Mouse (Mus musculus) forebrain, embryonic 15.5 days (tissue): ENCODE measurements at regions not wholly inside any gene's neighbourhood (a gene's known extent, or its start where the extent isn't known, plus 50 kb on each side); places are given as distances from the start of the nearest gene placed in this dataset.
A peak's percentile ranks its signal among the peaks of the same experiment; 100 is the strongest.

ENCODE experiments used
- ATAC-seq: fragments of 200-750 bp; cut with Nextera tagmentation; replicated peaks from 2 replicates; pipeline ENCODE4 v1.8.0; 2017; ENCODE audit warnings: mild to moderate bottlenecking, moderate TSS enrichment, moderate library complexity
- H3K27ac ChIP-seq: fragments of 300-500 bp; sonication (generic); replicated peaks from 2 replicates; pipeline ENCODE4 v1.5.1; 2015; ENCODE audit warnings: mild to moderate bottlenecking, inconsistent platforms
- H3K27me3 ChIP-seq: fragments of 300-500 bp; sonication (generic); 2 replicates; pipeline ENCODE4 v1.6.1; 2015; ENCODE audit warnings: inconsistent platforms
- H3K36me3 ChIP-seq: fragments of 300-500 bp; sonication (generic); 2 replicates; pipeline ENCODE4 v1.6.1; 2015; ENCODE audit warnings: mild to moderate bottlenecking, inconsistent platforms
- H3K4me1 ChIP-seq: fragments of 300-500 bp; sonication (generic); 2 replicates; pipeline ENCODE4 v1.6.1; 2015; ENCODE audit warnings: inconsistent platforms
- H3K4me2 ChIP-seq: fragments of 300-500 bp; sonication (generic); replicated peaks from 2 replicates; pipeline ENCODE4 v1.6.1; 2015; ENCODE audit warnings: mild to moderate bottlenecking, inconsistent platforms
- H3K4me3 ChIP-seq: fragments of 300-500 bp; sonication (generic); 2 replicates; pipeline ENCODE4 v1.5.1; 2015; ENCODE audit warnings: mild to moderate bottlenecking, inconsistent platforms
- H3K9ac ChIP-seq: fragments of 300-500 bp; sonication (generic); replicated peaks from 2 replicates; pipeline ENCODE4 v1.6.1; 2015; ENCODE audit warnings: mild to moderate bottlenecking, inconsistent platforms
- H3K9me3 ChIP-seq: fragments of 300-500 bp; sonication (generic); 2 replicates; pipeline ENCODE4 v1.6.1; 2016; ENCODE audit warnings: inconsistent platforms
- WGBS: fragments of 180-500 bp; shearing (Covaris S2); methylation state at CpG from one replicate; pipeline ENCODE4 v1.1.7; 2015; ENCODE audit warnings: mixed read lengths; 5-methylcytosine and 5-hydroxymethylcytosine counted together

DNA sequence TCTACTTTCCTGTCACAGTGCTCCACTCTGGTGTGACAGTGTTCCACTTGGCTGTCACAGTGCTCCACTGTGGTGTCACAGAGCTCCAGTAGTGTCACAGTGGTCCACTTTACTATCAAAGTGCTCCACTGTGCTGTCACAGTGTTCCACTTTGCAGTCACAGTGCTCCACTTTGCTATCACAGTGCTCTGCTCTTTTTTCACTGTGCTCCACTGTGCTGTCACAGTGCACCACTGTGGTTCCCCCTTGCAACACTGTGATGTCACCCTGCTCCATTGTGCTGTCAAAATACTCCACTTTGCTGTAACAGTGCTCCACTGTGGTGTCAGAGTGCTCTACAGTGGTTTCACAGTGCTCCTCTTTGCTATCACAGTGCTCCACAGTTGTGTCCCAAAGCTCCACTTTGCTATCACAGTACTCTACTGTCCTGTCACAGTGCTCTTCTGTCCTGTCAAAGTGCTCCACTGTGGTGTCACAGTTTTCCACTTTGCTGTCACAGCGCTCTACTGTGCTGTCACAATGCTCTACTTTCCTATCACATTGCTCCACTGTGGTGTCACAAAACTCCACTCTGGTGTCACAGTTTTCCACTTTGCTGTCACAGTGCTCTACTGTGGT, 77.8 kb upstream of the Trpm1 start:
- no peak for ATAC-seq
- Histone ChIP-seq H3K36me3 (no peaks in the 10 kb centered on the region), H3K9me3 (no peaks in the 10 kb centered on the region), H3K27me3 (no peaks in the 10 kb centered on the region), H3K27ac (no peak overlapping the region), H3K9ac (no peak overlapping the region), H3K4me3 (no peak overlapping the region), H3K4me1 (no peaks in the 10 kb centered on the region), H3K4me2 (no peak overlapping the region)
- 97% methylated on average over 1 of the region's 1 CpGs for WGBS

GRCm38 (mm10) chr7:64074661-64075234, 78.9 kb upstream of the Trpm1 start:
- no peaks in the 10 kb centered on the region for H3K27me3 ChIP-seq
- H3K9ac ChIP-seq, result no peak overlapping the region
- H3K36me3 ChIP-seq, result no peaks in the 10 kb centered on the region
- no peaks in the 10 kb centered on the region for H3K9me3 ChIP-seq
- H3K4me1 ChIP-seq, result no peaks in the 10 kb centered on the region
- H3K4me2 ChIP-seq, result no peak overlapping the region
- no peak overlapping the region for H3K27ac ChIP-seq
- no peak for ATAC-seq
- H3K4me3 ChIP-seq, result no peak overlapping the region
- 90% methylated on average over 4 of the region's 4 CpGs for WGBS

DNA sequence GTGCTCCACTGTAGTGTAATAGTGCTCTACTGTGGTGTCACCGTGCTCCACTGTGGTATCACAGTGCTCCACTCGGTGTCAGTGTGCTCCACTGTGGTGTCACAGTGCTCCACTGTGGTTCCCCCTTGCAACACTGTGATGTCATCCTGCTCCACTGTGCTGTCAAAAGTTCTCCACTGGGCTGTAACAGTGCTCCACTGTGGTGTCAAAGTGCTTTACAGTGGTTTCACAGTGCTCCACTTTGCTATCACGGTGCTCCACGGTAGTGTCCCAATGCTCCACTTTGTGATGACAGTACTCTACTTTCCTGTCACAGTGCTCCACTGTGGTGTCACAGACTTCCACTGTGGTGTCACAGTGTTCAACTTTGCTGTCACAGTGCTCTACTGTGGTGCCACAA, 79.4 kb upstream of the Trpm1 start:
- no peaks in the 10 kb centered on the region for H3K9me3 ChIP-seq
- H3K4me3 ChIP-seq, result no peak overlapping the region
- no peaks in the 10 kb centered on the region for H3K27me3 ChIP-seq
- H3K27ac ChIP-seq, result no peak overlapping the region
- no peak overlapping the region for H3K4me2 ChIP-seq
- 89% methylated on average over 4 of the region's 4 CpGs for WGBS
- no peak for ATAC-seq
- no peaks in the 10 kb centered on the region for H3K36me3 ChIP-seq
- no peak overlapping the region for H3K9ac ChIP-seq
- H3K4me1 ChIP-seq, result no peaks in the 10 kb centered on the region

DNA sequence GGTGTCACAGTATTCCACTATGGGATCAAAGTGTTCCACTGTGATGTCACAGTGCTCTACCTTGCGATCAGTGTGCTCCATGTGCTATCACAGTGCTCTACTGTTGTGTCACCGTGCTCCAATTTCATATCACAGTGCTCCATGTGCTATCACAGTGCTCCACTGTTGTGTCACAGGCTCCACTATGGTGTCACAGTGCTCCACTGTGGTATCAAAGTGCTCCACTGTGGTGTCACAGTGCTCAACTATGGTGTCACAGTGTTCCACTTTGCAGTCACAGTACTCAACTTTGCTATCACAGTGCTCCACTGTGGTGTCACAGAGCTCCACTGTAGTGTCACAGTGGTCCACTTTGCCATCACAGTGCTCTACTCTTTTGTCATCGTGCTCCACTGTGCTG, 79.9 kb upstream of the Trpm1 start:
- no peaks in the 10 kb centered on the region for H3K9me3 ChIP-seq
- H3K4me2 ChIP-seq, result no peak overlapping the region
- 91% methylated on average over 3 of the region's 3 CpGs for WGBS
- no peak for ATAC-seq
- no peak overlapping the region for H3K4me3 ChIP-seq
- no peak overlapping the region for H3K9ac ChIP-seq
- H3K27ac ChIP-seq, result no peak overlapping the region
- H3K36me3 ChIP-seq, result no peaks in the 10 kb centered on the region
- H3K27me3 ChIP-seq, result no peaks in the 10 kb centered on the region
- H3K4me1 ChIP-seq, result no peaks in the 10 kb centered on the region

GRCm38 (mm10) chr7:64070930-64071329, 82.7 kb upstream of the Trpm1 start:
- no peak overlapping the region for H3K27ac ChIP-seq
- H3K9me3 ChIP-seq, result no peaks in the 10 kb centered on the region
- no peaks in the 10 kb centered on the region for H3K4me1 ChIP-seq
- H3K4me3 ChIP-seq, result no peak overlapping the region
- 92% methylated on average over 5 of the region's 5 CpGs for WGBS
- H3K27me3 ChIP-seq, result no peaks in the 10 kb centered on the region
- no peak overlapping the region for H3K4me2 ChIP-seq
- no peaks in the 10 kb centered on the region for H3K36me3 ChIP-seq
- no peak for ATAC-seq
- no peak overlapping the region for H3K9ac ChIP-seq

- WGBS, result 62% methylated on average over 23 of the region's 23 CpGs
- ATAC-seq, result peak; percentile 88
- no peaks in the 10 kb centered on the region for H3K9me3 ChIP-seq
- no peak overlapping the region for H3K9ac ChIP-seq
- no peaks in the 10 kb centered on the region for H3K4me1 ChIP-seq
- H3K27ac ChIP-seq, result peak overlapping the region; percentile 47; the same call in 1 of the 2 replicates
- H3K36me3 ChIP-seq, result no peaks in the 10 kb centered on the region
- H3K27me3 ChIP-seq, result no peaks in the 10 kb centered on the region
- H3K4me3 ChIP-seq, result no peak overlapping the region
- H3K4me2 ChIP-seq, result no peak overlapping the region
Observed at GRCm38 (mm10) chr7:64065529-64066247, 87.9 kb upstream of the Trpm1 start.

- no peak for ATAC-seq
- WGBS, result 85% methylated on average over 7 of the region's 7 CpGs
Observed at GRCm38 (mm10) chr7:64064460-64065241, 89.0 kb upstream of the Trpm1 start.

GRCm38 (mm10) chr7:64061170-64061569, 92.5 kb upstream of the Trpm1 start:
- H3K4me3 ChIP-seq, result no peak overlapping the region
- H3K4me1 ChIP-seq, result no peaks in the 10 kb centered on the region
- no peaks in the 10 kb centered on the region for H3K9me3 ChIP-seq
- H3K36me3 ChIP-seq, result no peaks in the 10 kb centered on the region
- 75% methylated on average over 4 of the region's 4 CpGs for WGBS
- H3K27me3 ChIP-seq, result no peaks in the 10 kb centered on the region
- no peak overlapping the region for H3K27ac ChIP-seq
- H3K9ac ChIP-seq, result no peak overlapping the region
- no peak for ATAC-seq
- H3K4me2 ChIP-seq, result no peak overlapping the region

More at GRCm38 (mm10) chr7:64064460-64065241, 89.0 kb upstream of the Trpm1 start:
- no peaks in the 10 kb centered on the region for H3K9me3 ChIP-seq
- no peak overlapping the region for H3K9ac ChIP-seq
- H3K4me3 ChIP-seq, result no peak overlapping the region
- H3K4me2 ChIP-seq, result no peak overlapping the region
- H3K27me3 ChIP-seq, result no peaks in the 10 kb centered on the region
- no peaks in the 10 kb centered on the region for H3K36me3 ChIP-seq
- H3K27ac ChIP-seq, result no peak overlapping the region
- no peaks in the 10 kb centered on the region for H3K4me1 ChIP-seq

- no peaks in the 10 kb centered on the region for H3K27me3 ChIP-seq
- H3K36me3 ChIP-seq, result no peaks in the 10 kb centered on the region
- H3K4me1 ChIP-seq, result no peaks in the 10 kb centered on the region
- H3K4me2 ChIP-seq, result no peak overlapping the region
- H3K9ac ChIP-seq, result no peak overlapping the region
- H3K9me3 ChIP-seq, result no peaks in the 10 kb centered on the region
- no peak overlapping the region for H3K4me3 ChIP-seq
- no peak overlapping the region for H3K27ac ChIP-seq
- no peak for ATAC-seq
- WGBS, result 95% methylated on average over 1 of the region's 1 CpGs
Observed at GRCm38 (mm10) chr7:64060582-64060981, 93.1 kb upstream of the Trpm1 start.

DNA sequence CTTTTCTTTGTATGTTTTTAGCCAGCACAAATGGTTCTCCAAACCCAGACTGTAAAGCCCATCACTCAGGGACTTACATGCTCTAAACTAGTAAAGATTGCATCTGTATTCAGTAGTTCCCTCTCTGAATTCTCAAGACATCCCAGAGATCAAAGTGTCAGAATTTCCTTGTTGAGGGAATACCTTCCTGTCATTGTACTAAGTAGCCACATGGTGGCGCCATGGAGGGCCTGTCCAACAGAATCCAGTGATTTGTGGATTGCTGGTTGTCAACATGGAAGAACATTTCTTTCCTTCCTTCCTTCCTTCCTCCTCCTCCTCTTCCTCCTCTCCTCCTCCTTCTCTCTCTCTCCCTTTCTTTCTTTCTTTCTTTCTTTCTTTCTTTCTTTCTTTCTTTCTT, 93.6 kb upstream of the Trpm1 start:
- Histone ChIP-seq H3K36me3 (no peaks in the 10 kb centered on the region), H3K27me3 (no peaks in the 10 kb centered on the region), H3K27ac (no peak overlapping the region), H3K9ac (no peak overlapping the region), H3K4me1 (no peaks in the 10 kb centered on the region), H3K9me3 (no peaks in the 10 kb centered on the region), H3K4me2 (no peak overlapping the region), H3K4me3 (no peak overlapping the region)
- 0% methylated on average over 1 of the region's 1 CpGs for WGBS
- ATAC-seq, result no peak

GRCm38 (mm10) chr7:64058282-64058872, 95.3 kb upstream of the Trpm1 start:
- no peak overlapping the region for H3K4me3 ChIP-seq
- H3K36me3 ChIP-seq, result no peaks in the 10 kb centered on the region
- no peaks in the 10 kb centered on the region for H3K9me3 ChIP-seq
- ATAC-seq, result no peak
- WGBS, result 43% methylated on average over 4 of the region's 4 CpGs
- no peaks in the 10 kb centered on the region for H3K4me1 ChIP-seq
- no peaks in the 10 kb centered on the region for H3K27me3 ChIP-seq
- H3K4me2 ChIP-seq, result no peak overlapping the region
- H3K9ac ChIP-seq, result no peak overlapping the region
- H3K27ac ChIP-seq, result no peak overlapping the region

DNA sequence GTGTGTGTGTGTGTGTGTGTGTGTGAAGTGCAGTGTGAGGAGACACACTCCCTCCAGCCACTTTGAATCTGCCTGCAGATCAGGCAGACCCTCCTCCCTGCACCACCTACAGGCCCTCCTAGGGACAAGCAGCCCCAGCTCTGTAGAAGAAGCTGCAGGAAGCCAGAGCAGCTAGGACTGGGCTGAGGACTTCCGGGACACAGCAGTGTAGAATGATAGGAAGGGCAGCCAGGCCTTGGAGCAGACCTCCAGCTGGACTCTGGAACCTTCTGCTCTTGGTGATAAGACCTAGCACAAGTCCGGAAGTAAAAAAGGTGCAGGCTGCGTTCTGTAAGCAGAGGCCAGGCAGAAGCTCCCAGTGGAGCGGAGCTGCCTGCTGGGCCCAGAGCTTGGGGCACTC, 95.8 kb upstream of the Trpm1 start:
- no peak overlapping the region for H3K9ac ChIP-seq
- H3K9me3 ChIP-seq, result no peaks in the 10 kb centered on the region
- no peaks in the 10 kb centered on the region for H3K36me3 ChIP-seq
- 0 out of 2 replicates have a peak, but pooled peaks have one; percentile 53 for ATAC-seq
- WGBS, result 64% methylated on average over 4 of the region's 4 CpGs
- H3K4me1 ChIP-seq, result peaks cover under 1% of the 10 kb centered on the region; the same call in 1 of the 2 replicates
- no peak overlapping the region for H3K4me2 ChIP-seq
- no peak overlapping the region for H3K27ac ChIP-seq
- H3K4me3 ChIP-seq, result no peak overlapping the region
- no peaks in the 10 kb centered on the region for H3K27me3 ChIP-seq
